ENCODE assay signal across 22 mouse cellular contexts in the genomic region with DNA sequence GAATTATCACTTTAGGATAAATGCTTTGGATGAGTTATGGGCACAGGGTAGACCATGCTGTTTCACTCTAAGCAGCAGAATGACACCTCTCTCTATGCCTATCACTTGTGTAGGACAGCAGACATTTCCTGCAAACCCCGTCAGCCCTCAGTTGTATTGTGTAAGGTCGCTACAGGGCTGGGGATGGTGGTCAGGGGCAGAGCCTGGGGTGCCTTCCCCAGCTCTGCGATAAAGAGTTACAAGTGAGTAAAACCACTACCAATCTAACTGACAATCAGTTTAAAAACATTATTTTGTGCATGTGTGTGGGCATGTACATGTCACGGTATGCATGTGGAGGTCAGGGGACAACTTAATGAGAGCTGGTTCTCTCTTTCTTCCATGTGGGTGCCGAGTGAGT. TPM values are rescaled to one million over a fixed set of nuclear protein-coding genes. Genes with fewer than 3 reads are reported as not detected.
DNase-seq lines count a peak whose midpoint lies in the region; ATAC-seq and TF ChIP-seq lines count a peak whose summit lies in the region.
"Had no signal": no experiment of that assay in that cellular context is flagged by ENCODE, and none has a peak within 500 bp of the region (broad histone marks: within the 10 kb centered on the region; RNA-seq: fewer than 3 reads in every experiment).

No protein-coding gene starts in this region.

- no peak overlapping the region for H3K4me3 ChIP-seq in heart, embryonic 16.5 days (ENCODE audit: low read length)
- H3K4me3 ChIP-seq in hindbrain, embryonic 11.5 days (ENCODE audit: low read depth, low read length): no peak overlapping the region
- H3K4me3 ChIP-seq in kidney, embryonic 15.5 days (replicated peaks): no peak overlapping the region
- H3K4me3 ChIP-seq in layer of hippocampus, adult 2 months: no peak overlapping the region
- H3K4me3 ChIP-seq: embryonic facial prominence, embryonic 13.5 days; forebrain, embryonic 12.5 days; heart, embryonic 12.5 days; hindbrain, embryonic 10.5 days had no signal

- H3K27ac ChIP-seq in heart, embryonic 16.5 days (ENCODE audit: low read length): peak overlapping the region; percentile 18
- no peak overlapping the region for H3K27ac ChIP-seq in hindbrain, embryonic 11.5 days (ENCODE audit: low read depth, low read length)
- H3K27ac ChIP-seq in kidney, embryonic 15.5 days: no peak overlapping the region
- H3K27ac ChIP-seq in layer of hippocampus, adult 2 months: no peak overlapping the region; the same call in 1 of the 2 replicates
- H3K27ac ChIP-seq: embryonic facial prominence, embryonic 13.5 days; forebrain, embryonic 12.5 days; hindbrain, embryonic 10.5 days had no signal

- DNase-seq in heart, postnatal 10 days: no peak
- DNase-seq in 416B (ENCODE audit: low read depth): peak; percentile 61
- no peak for DNase-seq in hindbrain, embryonic 11.5 days (ENCODE audit: low spot score)
- DNase-seq in layer of hippocampus, adult 2 months (ENCODE audit: low spot score in 2 of 2): no peak
- DNase-seq: adrenal gland, adult 2 months; adrenal gland, postnatal 25 days; cerebellum, adult 2 months; cerebellum, postnatal 14 days; gastrocnemius, postnatal 14 days; heart, postnatal 14 days had no signal

- H3K4me2 ChIP-seq in heart, embryonic 16.5 days (ENCODE audit: low read depth, low read length): no peak overlapping the region
- no peak overlapping the region for H3K4me2 ChIP-seq in hindbrain, embryonic 11.5 days (replicated peaks; ENCODE audit: low read depth, low read length)
- H3K4me2 ChIP-seq in kidney, embryonic 15.5 days: no peak overlapping the region
- H3K4me2 ChIP-seq: embryonic facial prominence, embryonic 13.5 days; forebrain, embryonic 12.5 days; heart, embryonic 12.5 days had no signal

- peaks cover 16% of the 10 kb centered on the region for H3K36me3 ChIP-seq in heart, embryonic 16.5 days (ENCODE audit: control insufficient read depth, insufficient read depth)
- 0 out of 2 replicates have a peak, but pooled peaks cover 5% of the 10 kb centered on the region for H3K36me3 ChIP-seq in hindbrain, embryonic 11.5 days (ENCODE audit: control insufficient read depth, insufficient read depth, low read length)
- peaks cover 86% of the 10 kb centered on the region for H3K36me3 ChIP-seq in kidney, embryonic 15.5 days

- ATAC-seq in heart, embryonic 16.5 days (replicated peaks; ENCODE audit: extremely low read depth, insufficient read depth, low FRiP score): no peak
- ATAC-seq in common myeloid progenitor, adult 5-6 weeks (replicated peaks; ENCODE audit: low read depth, poor library complexity, severe bottlenecking): peak; percentile 48
- peak; percentile 41 for ATAC-seq in megakaryocyte, adult 5-6 weeks (ENCODE audit: poor library complexity, severe bottlenecking)
- ATAC-seq in hindbrain, embryonic 11.5 days (ENCODE audit: low FRiP score): no peak
- no peak for ATAC-seq in kidney, embryonic 15.5 days (replicated peaks; ENCODE audit: low FRiP score)
- ATAC-seq: forebrain, embryonic 16.5 days; hindbrain, embryonic 16.5 days; inflammation-experienced regulatory T-cells, adult 6 months; intestine, postnatal 0 days had no signal

- no peaks in the 10 kb centered on the region for H3K27me3 ChIP-seq in heart, embryonic 16.5 days (ENCODE audit: control insufficient read depth, insufficient read depth, low read length)
- H3K27me3 ChIP-seq in hindbrain, embryonic 11.5 days (ENCODE audit: control insufficient read depth, insufficient read depth, low read length): no peaks in the 10 kb centered on the region
- H3K27me3 ChIP-seq in kidney, embryonic 15.5 days: no peaks in the 10 kb centered on the region
- H3K27me3 ChIP-seq: embryonic facial prominence, embryonic 13.5 days; forebrain, embryonic 12.5 days; heart, embryonic 12.5 days had no signal

- TF ChIP-seq CTCF in layer of hippocampus, adult 2 months (conservative IDR thresholded peaks at IDR 0.05): no peak

- H3K9me3 ChIP-seq in heart, embryonic 16.5 days (replicated peaks; ENCODE audit: control insufficient read depth, low read length): 0 out of 2 replicates have a peak, but pooled peaks cover 2% of the 10 kb centered on the region
- no peaks in the 10 kb centered on the region for H3K9me3 ChIP-seq in hindbrain, embryonic 11.5 days (ENCODE audit: control insufficient read depth, low read length)
- H3K9me3 ChIP-seq in kidney, embryonic 15.5 days (replicated peaks): no peaks in the 10 kb centered on the region
- H3K9me3 ChIP-seq: embryonic facial prominence, embryonic 13.5 days; forebrain, embryonic 12.5 days; hindbrain, embryonic 10.5 days had no signal

- no peak overlapping the region for H3K9ac ChIP-seq in heart, embryonic 16.5 days (ENCODE audit: low read length)
- H3K9ac ChIP-seq in hindbrain, embryonic 11.5 days (ENCODE audit: low read depth, low read length): no peak overlapping the region
- H3K9ac ChIP-seq in kidney, embryonic 15.5 days: no peak overlapping the region
- H3K9ac ChIP-seq: embryonic facial prominence, embryonic 13.5 days; forebrain, embryonic 12.5 days; heart, embryonic 12.5 days had no signal

- WGBS in heart, embryonic 16.5 days: 75% methylated on average over 5 of the region's 5 CpGs
- WGBS in hindbrain, embryonic 11.5 days: 92% methylated on average over 5 of the region's 5 CpGs
- 75% methylated on average over 5 of the region's 5 CpGs for WGBS in kidney, embryonic 15.5 days

- H3K4me1 ChIP-seq in heart, embryonic 16.5 days (ENCODE audit: control insufficient read depth, insufficient read depth, low read length): peaks cover 35% of the 10 kb centered on the region
- no peaks in the 10 kb centered on the region for H3K4me1 ChIP-seq in hindbrain, embryonic 11.5 days (replicated peaks; ENCODE audit: control insufficient read depth, insufficient read depth, low read length)
- H3K4me1 ChIP-seq in kidney, embryonic 15.5 days: peaks cover 10% of the 10 kb centered on the region
- H3K4me1 ChIP-seq: forebrain, embryonic 12.5 days had no signal

- intact Hi-C loops in heart, postnatal 10 days (cut with DNase I): no loop called here

RNA-seq across cellular contexts. Expression of a gene that starts 49.1 kb away (rescaled TPM):
- polyA plus RNA-seq in heart, embryonic 16.5 days (2015; fragmentation: Nextera tagmentation; extraction: Ambion mirVana): 7.1 and 11.0 TPM in 2 replicates
- total RNA-seq in heart, postnatal 10 days (2021): 10 to 100 TPM; 87.4 to 89.9 TPM
- total RNA-seq in common myeloid progenitor, adult 5-6 weeks (2017): 29.5 and 36.4 TPM in 2 replicates
- total RNA-seq in megakaryocyte, adult 5-6 weeks (2015): 21.0 and 24.6 TPM in 2 replicates
- 15.9 and 20.3 TPM in 2 replicates for total RNA-seq in megakaryocyte, adult 5-6 weeks (2017)
- 17.2 and 32.3 TPM in 2 replicates for polyA plus RNA-seq in hindbrain, embryonic 11.5 days (2014; fragmentation: Nextera tagmentation; extraction: Ambion mirVana)
- polyA plus RNA-seq in kidney, embryonic 15.5 days (2015; fragmentation: Nextera tagmentation; extraction: Ambion mirVana): 15.9 and 16.1 TPM in 2 replicates
- total RNA-seq in layer of hippocampus, adult 2 months (2021): 10 to 100 TPM; 78.3 to 80.5 TPM

RNA-seq across cellular contexts. Expression of a gene that starts 57.2 kb away (rescaled TPM):
- polyA plus RNA-seq in heart, embryonic 16.5 days (2015; fragmentation: Nextera tagmentation; extraction: Ambion mirVana): 0.90 and 1.1 TPM in 2 replicates
- under 1 TPM; 0.74 to 0.84 TPM for total RNA-seq in heart, postnatal 10 days (2021)
- total RNA-seq in common myeloid progenitor, adult 5-6 weeks (2017): 0.10 and 2.4 TPM in 2 replicates
- 2.5 and 4.4 TPM in 2 replicates for total RNA-seq in megakaryocyte, adult 5-6 weeks (2015)
- 3.0 and 4.4 TPM in 2 replicates for total RNA-seq in megakaryocyte, adult 5-6 weeks (2017)
- 0.32 and 1.5 TPM in 2 replicates for polyA plus RNA-seq in hindbrain, embryonic 11.5 days (2014; fragmentation: Nextera tagmentation; extraction: Ambion mirVana)
- 2.1 TPM in 2 replicates for polyA plus RNA-seq in kidney, embryonic 15.5 days (2015; fragmentation: Nextera tagmentation; extraction: Ambion mirVana)
- total RNA-seq in layer of hippocampus, adult 2 months (2021): 10 to 100 TPM; 13.8 to 13.9 TPM

Comparison
In these comparisons a context has a peak if more than half of its experiments do, and no peak if none do; other contexts are left out.
1. ATAC-seq: peak in common myeloid progenitor, adult 5-6 weeks (single experiment) and megakaryocyte, adult 5-6 weeks (single experiment); none in heart, embryonic 16.5 days (single experiment), hindbrain, embryonic 11.5 days (single experiment) and kidney, embryonic 15.5 days (single experiment).